Mouse (Mus musculus): ENCODE measurements at regions not wholly inside any gene's neighbourhood (a gene's known extent, or its start where the extent isn't known, plus 50 kb on each side); places are given as distances from the start of the nearest gene placed in this dataset.

- no peak overlapping the region for H3K4me3 ChIP-seq
- H3K27ac ChIP-seq: peak overlapping the region; percentile 31; the same call in 1 of the 2 replicates
- no peak for TF ChIP-seq CTCF (IDR thresholded peaks at IDR 0.05)
- intact Hi-C loops (cut with DNase I): no loop called here
- DNase-seq: peak; percentile 31
Observed at GRCm38 (mm10) chr12:16053735-16054134, 237.0 kb upstream of the Trib2 start.

GRCm38 (mm10) chr12:16052998-16053397 lies 236.3 kb upstream of the Trib2 start:
- intact Hi-C loops (cut with DNase I): no loop called here
- TF ChIP-seq CTCF (IDR thresholded peaks at IDR 0.05): no peak
- no peak for DNase-seq
- Histone ChIP-seq H3K27ac (no peak overlapping the region), H3K4me3 (no peak overlapping the region)

GRCm38 (mm10) chr12:16052353-16052752 lies 235.6 kb upstream of the Trib2 start:
- DNase-seq: peak; percentile 26
- intact Hi-C loops (cut with DNase I): no loop called here
- Histone ChIP-seq H3K27ac (no peak overlapping the region), H3K4me3 (no peak overlapping the region)
- no peak for TF ChIP-seq CTCF (IDR thresholded peaks at IDR 0.05)

GRCm38 (mm10) chr12:16051439-16051838 lies 234.7 kb upstream of the Trib2 start:
- Histone ChIP-seq H3K4me3 (no peak overlapping the region), H3K27ac (no peak overlapping the region)
- no peak for TF ChIP-seq CTCF (IDR thresholded peaks at IDR 0.05)
- DNase-seq: no peak
- intact Hi-C loops (cut with DNase I): no loop called here

- intact Hi-C loops (cut with DNase I): no loop called here
- no peak for TF ChIP-seq CTCF (IDR thresholded peaks at IDR 0.05)
- no peak for DNase-seq
- H3K27ac ChIP-seq: no peak overlapping the region
- H3K4me3 ChIP-seq: no peak overlapping the region
Observed at GRCm38 (mm10) chr12:16049545-16049944, 232.8 kb upstream of the Trib2 start.

GRCm38 (mm10) chr12:16046643-16047042 lies 229.9 kb upstream of the Trib2 start:
- intact Hi-C loops (cut with DNase I): no loop called here
- no peak for TF ChIP-seq CTCF (IDR thresholded peaks at IDR 0.05)
- Histone ChIP-seq H3K27ac (peak overlapping the region; percentile 79), H3K4me3 (no peak overlapping the region)
- DNase-seq: no peak

GRCm38 (mm10) chr12:16045791-16046494 lies 229.2 kb upstream of the Trib2 start:
- H3K4me3 ChIP-seq: no peak overlapping the region
- peak; percentile 22 for DNase-seq
- TF ChIP-seq CTCF (IDR thresholded peaks at IDR 0.05): no peak
- H3K27ac ChIP-seq: peak overlapping the region; percentile 79
- intact Hi-C loops (cut with DNase I): no loop called here

GRCm38 (mm10) chr12:16043466-16044214 lies 226.9 kb upstream of the Trib2 start:
- intact Hi-C loops (cut with DNase I): loop anchor here (5.0 kb wide), 1 partner anchor 114 kb away; no protein-coding TSS in a partner anchor
- no peak for TF ChIP-seq CTCF (IDR thresholded peaks at IDR 0.05)

GRCm38 (mm10) chr12:16042362-16042761 lies 225.6 kb upstream of the Trib2 start:
- Histone ChIP-seq H3K27ac (peak overlapping the region; percentile 68), H3K4me3 (no peak overlapping the region)
- intact Hi-C loops (cut with DNase I): loop anchor here (5.0 kb wide), 1 partner anchor 115 kb away; no protein-coding TSS in a partner anchor
- no peak for DNase-seq
- no peak for TF ChIP-seq CTCF (IDR thresholded peaks at IDR 0.05)

More at GRCm38 (mm10) chr12:16043466-16044214, 226.9 kb upstream of the Trib2 start:
- no peak for DNase-seq
- Histone ChIP-seq H3K27ac (peak overlapping the region; percentile 16; the same call in 1 of the 2 replicates), H3K4me3 (no peak overlapping the region)

GRCm38 (mm10) chr12:16041129-16041528 lies 224.4 kb upstream of the Trib2 start:
- intact Hi-C loops (cut with DNase I): loop anchor here (5.0 kb wide), 1 partner anchor 116 kb away; no protein-coding TSS in a partner anchor
- no peak overlapping the region; the same call in 1 of the 2 replicates for H3K27ac ChIP-seq
- no peak for TF ChIP-seq CTCF (IDR thresholded peaks at IDR 0.05)
- no peak overlapping the region for H3K4me3 ChIP-seq
- no peak for DNase-seq

- intact Hi-C loops (cut with DNase I): no loop called here
- no peak overlapping the region for H3K4me3 ChIP-seq
- no peak for DNase-seq
- TF ChIP-seq CTCF (IDR thresholded peaks at IDR 0.05): no peak
- H3K27ac ChIP-seq: no peak overlapping the region
Observed at GRCm38 (mm10) chr12:16035551-16035950, 218.8 kb upstream of the Trib2 start.

- no peak for DNase-seq
- intact Hi-C loops (cut with DNase I): no loop called here
Observed at GRCm38 (mm10) chr12:16034691-16035515, 218.2 kb upstream of the Trib2 start.

More at GRCm38 (mm10) chr12:16034691-16035515, 218.2 kb upstream of the Trib2 start:
- no peak overlapping the region for H3K4me3 ChIP-seq
- TF ChIP-seq CTCF (IDR thresholded peaks at IDR 0.05): peak; percentile 25; the same call in 1 of the 2 replicates
- H3K27ac ChIP-seq: no peak overlapping the region

Measured in gastrocnemius, adult 2 months (tissue).